Mouse (Mus musculus): ENCODE results near the gene Vasn.

DNA sequence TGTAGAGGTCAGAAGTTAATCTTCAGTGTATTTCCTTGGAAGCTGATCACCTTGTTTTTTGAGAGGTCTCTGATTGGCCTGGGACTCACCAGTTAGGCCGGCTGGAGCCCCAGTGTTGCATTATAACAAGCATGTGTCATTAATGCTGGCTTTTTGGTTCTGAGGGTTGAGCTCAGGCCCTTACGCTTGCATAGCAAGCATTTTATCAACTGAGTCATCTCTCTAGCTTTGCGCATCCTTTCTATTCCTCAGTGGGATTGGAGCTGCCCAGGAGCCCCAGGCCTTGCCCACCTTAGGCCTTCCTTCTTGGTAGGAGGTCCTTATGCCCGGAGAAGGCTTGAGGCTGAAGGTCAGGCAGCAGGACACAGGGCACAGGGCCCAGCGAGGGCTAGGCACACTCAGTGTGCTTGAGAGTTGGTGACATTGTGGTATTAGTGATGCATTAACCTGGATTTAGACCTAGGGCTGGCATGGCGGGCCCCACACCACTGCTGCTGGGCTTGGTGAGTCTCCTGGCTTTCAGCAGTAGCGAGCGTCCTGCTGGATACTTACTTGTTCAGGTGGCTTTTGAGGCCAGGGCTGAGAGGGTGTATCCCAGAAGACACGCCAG is 38.9 kb upstream of the Vasn start:
- no peak for TF ChIP-seq CTCF (IDR thresholded peaks at IDR 0.05; ENCODE audit: borderline replicate concordance, insufficient read depth, low read depth, low read length)
- TF ChIP-seq POLR2A (IDR thresholded peaks at IDR 0.05; ENCODE audit: borderline replicate concordance, insufficient read depth, low read length) = no peak
